Mouse (Mus musculus) CH12.LX (cell line): ENCODE measurements around the gene Ubash3b. TPM values are rescaled to one million over a fixed set of nuclear protein-coding genes. Genes with fewer than 3 reads are reported as not detected.

ENCODE experiments used
- DNase-seq: peaks from one replicate; pipeline ENCODE4 v3.0.0-alpha.2; 2013; ENCODE audit errors: extremely low read depth
- H3K27ac ChIP-seq: 2 replicates; pipeline ENCODE4 v1.5.1; 2012; ENCODE audit warnings: low read depth, mild to moderate bottlenecking, control low read depth, moderate library complexity; ENCODE audit not compliant: insufficient read depth
- H3K27me3 ChIP-seq: replicated peaks from 2 replicates; pipeline ENCODE3; 2012; ENCODE audit warnings: inconsistent platforms
- H3K36me3 ChIP-seq, 2 experiments: replicated peaks in 1 of 2; 2 replicates each; pipeline versions ENCODE3 to v1.6.1; 2012; ENCODE audit warnings: inconsistent platforms in 1 of 2, low read length in 1 of 2, mild to moderate bottlenecking in 1 of 2, mixed read lengths in 1 of 2, moderate library complexity in 1 of 2; ENCODE audit not compliant: control insufficient read depth in 1 of 2, insufficient read depth in 1 of 2
- H3K4me1 ChIP-seq, 2 experiments: 2 replicates each; pipeline ENCODE4 v1.6.1; 2012; ENCODE audit warnings: inconsistent platforms in 1 of 2, moderate library complexity in 1 of 2; ENCODE audit not compliant: insufficient read depth in 2 of 2, control insufficient read depth in 1 of 2
- H3K4me2 ChIP-seq: 2 replicates; pipeline ENCODE4 v1.6.1; 2012; ENCODE audit warnings: low read depth, mild to moderate bottlenecking, control low read depth; ENCODE audit not compliant: poor library complexity, insufficient read depth, severe bottlenecking
- H3K4me3 ChIP-seq, 3 experiments: fragments of 150-350 bp in 1 of 3; sonication (generic) in 1 of 3; replicated peaks in 1 of 3; 2 replicates each; pipeline versions ENCODE3 to v1.5.1; 2011 to 2012; ENCODE audit warnings: low read depth in 2 of 3, low read length in 2 of 3, mild to moderate bottlenecking in 2 of 3, moderate library complexity in 2 of 3, control low read depth in 1 of 3, improper control_type of control experiment in 1 of 3, inconsistent platforms in 1 of 3, mixed read lengths in 1 of 3; ENCODE audit not compliant: poor library complexity in 1 of 3
- H3K79me2 ChIP-seq: replicated peaks from 2 replicates; pipeline ENCODE4 v1.6.1; 2012; ENCODE audit warnings: mild to moderate bottlenecking, moderate library complexity; ENCODE audit not compliant: control insufficient read depth, poor library complexity, insufficient read depth, severe bottlenecking; ENCODE audit errors: extremely low read depth
- H3K9ac ChIP-seq: 2 replicates; pipeline ENCODE4 v1.6.1; 2012; ENCODE audit warnings: low read depth, mild to moderate bottlenecking, control low read depth, moderate library complexity; ENCODE audit not compliant: insufficient read depth
- H3K9me3 ChIP-seq: replicated peaks from 2 replicates; pipeline ENCODE3; 2012; ENCODE audit warnings: low read length, inconsistent platforms, mixed read lengths
- BHLHE40 ChIP-seq: IDR thresholded peaks from 2 replicates; pipeline ENCODE4 v1.6.1; 2011; ENCODE audit warnings: mild to moderate bottlenecking, low read depth, low read length, improper control_type of control experiment
- CHD1 ChIP-seq: IDR thresholded peaks from 2 replicates; pipeline ENCODE4 v1.6.1; 2012; ENCODE audit warnings: low read depth, low read length, improper control_type of control experiment, inconsistent platforms
- CTCF ChIP-seq, 2 experiments: IDR thresholded peaks in 1 of 2; conservative IDR thresholded peaks in 1 of 2; 2 replicates each; pipeline ENCODE4 v1.5.1; 2011 to 2012; ENCODE audit warnings: low read depth in 2 of 2, low read length in 2 of 2, improper control_type of control experiment in 1 of 2, inconsistent platforms in 1 of 2, mild to moderate bottlenecking in 1 of 2, moderate library complexity in 1 of 2
- ELF1 ChIP-seq: IDR thresholded peaks from 2 replicates; pipeline ENCODE4 v1.6.1; 2014; ENCODE audit warnings: low read depth, mild to moderate bottlenecking, inconsistent platforms, low read length, improper control_type of control experiment
- ETS1 ChIP-seq: conservative IDR thresholded peaks from 2 replicates; pipeline ENCODE4 v1.6.1; 2012; ENCODE audit warnings: low read depth, mild to moderate bottlenecking, inconsistent platforms, low read length, improper control_type of control experiment, moderate library complexity
- GABPA ChIP-seq: IDR thresholded peaks from 2 replicates; pipeline ENCODE4 v1.6.1; 2012; ENCODE audit warnings: low read depth, low read length, improper control_type of control experiment, inconsistent platforms; ENCODE audit not compliant: insufficient replicate concordance
- HCFC1 ChIP-seq: IDR thresholded peaks from 2 replicates; pipeline ENCODE4 v1.6.1; 2012; ENCODE audit warnings: low read depth, mild to moderate bottlenecking, inconsistent platforms, low read length, improper control_type of control experiment
- IRF4 ChIP-seq: IDR thresholded peaks from 2 replicates; pipeline ENCODE4 v1.6.1; 2014; ENCODE audit warnings: low read depth, mild to moderate bottlenecking, inconsistent platforms, low read length, improper control_type of control experiment
- JUND ChIP-seq: conservative IDR thresholded peaks from 2 replicates; pipeline ENCODE4 v1.6.1; 2011; ENCODE audit warnings: low read depth, low read length, improper control_type of control experiment
- MAFK ChIP-seq: IDR thresholded peaks from 2 replicates; pipeline ENCODE4 v1.6.1; 2011; ENCODE audit warnings: low read length, improper control_type of control experiment; ENCODE audit not compliant: insufficient replicate concordance
- MAX ChIP-seq: IDR thresholded peaks from 2 replicates; pipeline ENCODE4 v1.6.1; 2011; ENCODE audit warnings: low read length, improper control_type of control experiment
- MEF2A ChIP-seq: IDR thresholded peaks from 2 replicates; pipeline ENCODE4 v1.6.1; 2014; ENCODE audit warnings: low read depth, mild to moderate bottlenecking, inconsistent platforms, low read length, improper control_type of control experiment, borderline replicate concordance
- MXI1 ChIP-seq: IDR thresholded peaks from 2 replicates; pipeline ENCODE4 v1.6.1; 2011; ENCODE audit warnings: mild to moderate bottlenecking, low read depth, low read length, improper control_type of control experiment
- MYC ChIP-seq: IDR thresholded peaks from 2 replicates; pipeline ENCODE4 v1.6.1; 2011; ENCODE audit warnings: low read depth, mild to moderate bottlenecking, improper control_type of control experiment, low read length
- NELFE ChIP-seq: IDR thresholded peaks from 2 replicates; pipeline ENCODE4 v1.6.1; 2011; ENCODE audit warnings: low read depth, low read length, improper control_type of control experiment
- NRF1 ChIP-seq: IDR thresholded peaks from 2 replicates; pipeline ENCODE4 v1.6.1; 2014; ENCODE audit warnings: low read depth, mild to moderate bottlenecking, inconsistent platforms, low read length, improper control_type of control experiment, moderate library complexity
- POLR2AphosphoS2 ChIP-seq: IDR thresholded peaks from 2 replicates; pipeline ENCODE4 v1.6.1; 2011; ENCODE audit warnings: low read depth, low read length, improper control_type of control experiment
- RAD21 ChIP-seq: IDR thresholded peaks from 2 replicates; pipeline ENCODE4 v1.6.1; 2011; ENCODE audit warnings: low read depth, mild to moderate bottlenecking, low read length, improper control_type of control experiment, moderate library complexity
- RCOR1 ChIP-seq: conservative IDR thresholded peaks from 2 replicates; pipeline ENCODE4 v1.6.1; 2012; ENCODE audit warnings: low read depth, mild to moderate bottlenecking, inconsistent platforms, low read length, improper control_type of control experiment
- SIN3A ChIP-seq: IDR thresholded peaks from 2 replicates; pipeline ENCODE4 v1.6.1; 2012; ENCODE audit warnings: low read length, improper control_type of control experiment, inconsistent platforms
- SMC3 ChIP-seq: IDR thresholded peaks from 2 replicates; pipeline ENCODE4 v1.6.1; 2011; ENCODE audit warnings: low read depth, low read length, improper control_type of control experiment
- TCF12 ChIP-seq: IDR thresholded peaks from 2 replicates; pipeline ENCODE4 v1.6.1; 2014; ENCODE audit warnings: low read depth, mild to moderate bottlenecking, inconsistent platforms, low read length, improper control_type of control experiment
- USF2 ChIP-seq: conservative IDR thresholded peaks from 2 replicates; pipeline ENCODE4 v1.6.1; 2011; ENCODE audit warnings: low read depth, low read length, improper control_type of control experiment
- ZC3H11A ChIP-seq: IDR thresholded peaks from 2 replicates; pipeline ENCODE4 v1.6.1; 2012; ENCODE audit warnings: low read depth, mild to moderate bottlenecking, inconsistent platforms, low read length, improper control_type of control experiment
- ZKSCAN1 ChIP-seq: IDR thresholded peaks from 2 replicates; pipeline ENCODE4 v1.6.1; 2012; ENCODE audit warnings: low read depth, inconsistent platforms, low read length, improper control_type of control experiment, borderline replicate concordance
- dilution Hi-C: fragments of 300-500 bp; cut with MboI; formaldehyde crosslinking; loops from 2 replicates; pipeline ENCODE4 v1.14.3; 2020; ENCODE audit warnings: low sequenced_read_pairs; ENCODE audit not compliant: extremely low pct_unique_long_range_greater_than_20kb, extremely low pct_ligation_motif_present
- in situ Hi-C: fragments of 300-500 bp; cut with MboI; formaldehyde crosslinking; loops from 3 replicates; pipeline ENCODE4 v1.14.3; 2019; ENCODE audit warnings: low sequenced_read_pairs, low pct_ligation_motif_present, low pct_unique_long_range_greater_than_20kb, mixed read lengths
- polyA plus RNA-seq: library from polyadenylated mRNA; unstranded; fragments of >175 nt; gene quantifications from 2 replicates; pipeline ENCODE4 v1.2.1, GENCODE M21; 2012; ENCODE audit warnings: low read depth; ENCODE audit not compliant: insufficient read length
- total RNA-seq, 2 experiments: library from RNA; depleted of rRNA; stranded (reverse); fragments of 300-350 nt in 1 of 2; fragments of >200 nt in 1 of 2; gene quantifications; 2 replicates each; pipeline ENCODE4 v1.2.3; 2012 to 2014

Ubash3b gene
- total and polyA plus RNA-seq, 3 experiments: 2.8 to 4.6 (median 4.2) TPM

- Histone ChIP-seq H3K4me1 (peaks cover 0 to 16% of the 10 kb centered on the region in 2 experiments; a peak in 2 of 4 replicates), H3K36me3 (no peaks in the 10 kb centered on the region)
- TF ChIP-seq SIN3A: no peak
- TF ChIP-seq POLR2AphosphoS2: no peak
- no peak for TF ChIP-seq ELF1
- no peak for TF ChIP-seq HCFC1
- TF ChIP-seq ETS1: no peak
- no peak for TF ChIP-seq CHD1
- no peak for TF ChIP-seq NELFE
- no peak for TF ChIP-seq MYC
- TF ChIP-seq NRF1: no peak
- TF ChIP-seq ZKSCAN1: no peak
- no peak for TF ChIP-seq ZC3H11A
- TF ChIP-seq BHLHE40: no peak
- TF ChIP-seq RCOR1: no peak
- TF ChIP-seq MEF2A: no peak
- TF ChIP-seq IRF4: no peak
- no peak for TF ChIP-seq JUND
- no peak for TF ChIP-seq MXI1
- no peak for TF ChIP-seq SMC3
These were observed 11.7 kb upstream of the Ubash3b start for GRCm38 (mm10) chr9:41173158-41173557.

GRCm38 (mm10) chr9:41172426-41172825 lies 10.9 kb upstream of the Ubash3b start:
- dilution Hi-C loops: no loop called here

More at GRCm38 (mm10) chr9:41173158-41173557, 11.7 kb upstream of the Ubash3b start:
- no peak overlapping the region for H3K4me2 ChIP-seq
- H3K79me2 ChIP-seq: no peaks in the 10 kb centered on the region
- DNase-seq: no peak
- no peaks in the 10 kb centered on the region for H3K27me3 ChIP-seq
- in situ Hi-C loops (no loop called here), dilution Hi-C loops (no loop called here)
- H3K9ac ChIP-seq: no peak overlapping the region
- H3K4me3 ChIP-seq: no peak overlapping the region
- no peaks in the 10 kb centered on the region for H3K9me3 ChIP-seq
- H3K27ac ChIP-seq: no peak overlapping the region

More at GRCm38 (mm10) chr9:41172426-41172825, 10.9 kb upstream of the Ubash3b start:
- H3K9ac ChIP-seq: no peak overlapping the region
- peaks cover 0 to 16% of the 10 kb centered on the region in 2 experiments; a peak in 2 of 4 replicates for H3K4me1 ChIP-seq
- in situ Hi-C loops: no loop called here
- no peak overlapping the region for H3K4me3 ChIP-seq
- H3K36me3 ChIP-seq: no peaks in the 10 kb centered on the region
- H3K27ac ChIP-seq: no peak overlapping the region
- H3K79me2 ChIP-seq: no peaks in the 10 kb centered on the region
- TF ChIP-seq MAX (no peak), USF2 (no peak), NELFE (no peak), ELF1 (no peak), MAFK (no peak), RAD21 (no peak), SIN3A (no peak), GABPA (no peak), POLR2AphosphoS2 (no peak), TCF12 (no peak), RCOR1 (no peak), MYC (no peak), NRF1 (no peak), CTCF (conservative IDR thresholded peaks at IDR 0.05 in 1 of 2, IDR thresholded peaks at IDR 0.05 in 1 of 2; ENCODE audit: low read depth in 2 of 2, low read length in 2 of 2) (no peak), ZC3H11A (no peak)
- H3K4me2 ChIP-seq: no peak overlapping the region
- no peaks in the 10 kb centered on the region for H3K27me3 ChIP-seq
- H3K9me3 ChIP-seq: no peaks in the 10 kb centered on the region
- DNase-seq: no peak
